Mouse (Mus musculus): ENCODE results near the gene Klhl36. TPM values are rescaled to one million over a fixed set of nuclear protein-coding genes. Genes with fewer than 3 reads are reported as not detected.
A peak's percentile ranks its signal among the peaks of the same experiment; 100 is the strongest.

Klhl36 gene
- polyA plus RNA-seq, 1 experiment from 2014 or later = 8.6 TPM

GRCm38 (mm10) chr8:119824100-119824499, 38.0 kb upstream of the Klhl36 start:
- DNase-seq (ENCODE audit: low spot score) (no peak), ATAC-seq (ENCODE audit: low read depth) (peak; percentile 9; the same call in 1 of the 2 replicates)
- Histone ChIP-seq H3K4me1 (ENCODE audit: control insufficient read depth, insufficient read depth, low read length) (peaks cover 9% of the 10 kb centered on the region), H3K27ac (replicated peaks; ENCODE audit: low read depth, low read length) (no peak overlapping the region), H3K4me2 (ENCODE audit: low read depth, low read length) (no peak overlapping the region), H3K9ac (ENCODE audit: low read depth, low read length) (no peak overlapping the region), H3K9me3 (ENCODE audit: control insufficient read depth, low read length) (no peaks in the 10 kb centered on the region), H3K4me3 (ENCODE audit: low read depth, low read length) (no peak overlapping the region), H3K36me3 (ENCODE audit: control insufficient read depth, insufficient read depth, low read length) (0 out of 2 replicates have a peak, but pooled peaks cover 9% of the 10 kb centered on the region), H3K27me3 (replicated peaks; ENCODE audit: control insufficient read depth, insufficient read depth, low read length) (no peaks in the 10 kb centered on the region)
- 73% methylated on average over 3 of the region's 4 CpGs for WGBS

- H3K27ac ChIP-seq (replicated peaks; ENCODE audit: low read depth, low read length) = peak overlapping the region; percentile 44
- DNase-seq (ENCODE audit: low spot score) = peak; percentile 81
- 62% methylated on average over 11 of the region's 11 CpGs for WGBS
Measured at GRCm38 (mm10) chr8:119824809-119825273, 37.2 kb upstream of the Klhl36 start.

GRCm38 (mm10) chr8:119825950-119826730, 35.9 kb upstream of the Klhl36 start:
- Histone ChIP-seq H3K4me1 (ENCODE audit: control insufficient read depth, insufficient read depth, low read length) (peaks cover 25% of the 10 kb centered on the region), H3K27me3 (replicated peaks; ENCODE audit: control insufficient read depth, insufficient read depth, low read length) (no peaks in the 10 kb centered on the region), H3K36me3 (ENCODE audit: control insufficient read depth, insufficient read depth, low read length) (0 out of 2 replicates have a peak, but pooled peaks cover 6% of the 10 kb centered on the region), H3K27ac (replicated peaks; ENCODE audit: low read depth, low read length) (no peak overlapping the region), H3K9ac (ENCODE audit: low read depth, low read length) (no peak overlapping the region), H3K4me3 (ENCODE audit: low read depth, low read length) (no peak overlapping the region), H3K4me2 (ENCODE audit: low read depth, low read length) (no peak overlapping the region), H3K9me3 (ENCODE audit: control insufficient read depth, low read length) (no peaks in the 10 kb centered on the region)
- WGBS = 86% methylated on average over 19 of the region's 19 CpGs
- DNase-seq (ENCODE audit: low spot score) = no peak
- no peak for ATAC-seq (ENCODE audit: low read depth)

More at GRCm38 (mm10) chr8:119824809-119825273, 37.2 kb upstream of the Klhl36 start:
- 0 out of 2 replicates have a peak overlapping the region, but pooled peaks have one; percentile 16 for H3K9ac ChIP-seq (ENCODE audit: low read depth, low read length)
- 0 out of 2 replicates have a peak, but pooled peaks cover 9% of the 10 kb centered on the region for H3K36me3 ChIP-seq (ENCODE audit: control insufficient read depth, insufficient read depth, low read length)
- peaks cover 15% of the 10 kb centered on the region for H3K4me1 ChIP-seq (ENCODE audit: control insufficient read depth, insufficient read depth, low read length)
- no peaks in the 10 kb centered on the region for H3K9me3 ChIP-seq (ENCODE audit: control insufficient read depth, low read length)
- H3K27me3 ChIP-seq (replicated peaks; ENCODE audit: control insufficient read depth, insufficient read depth, low read length) = no peaks in the 10 kb centered on the region
- H3K4me2 ChIP-seq (ENCODE audit: low read depth, low read length) = no peak overlapping the region
- no peak overlapping the region for H3K4me3 ChIP-seq (ENCODE audit: low read depth, low read length)
- no peak for ATAC-seq (ENCODE audit: low read depth)

GRCm38 (mm10) chr8:119826982-119827381, 35.1 kb upstream of the Klhl36 start:
- no peak overlapping the region for H3K27ac ChIP-seq (replicated peaks; ENCODE audit: low read depth, low read length)
- ATAC-seq (ENCODE audit: low read depth) = no peak
- no peak overlapping the region for H3K4me3 ChIP-seq (ENCODE audit: low read depth, low read length)
- peaks cover 33% of the 10 kb centered on the region for H3K4me1 ChIP-seq (ENCODE audit: control insufficient read depth, insufficient read depth, low read length)
- no peak overlapping the region for H3K9ac ChIP-seq (ENCODE audit: low read depth, low read length)
- 75% methylated on average over 5 of the region's 5 CpGs for WGBS
- H3K4me2 ChIP-seq (ENCODE audit: low read depth, low read length) = no peak overlapping the region
- H3K9me3 ChIP-seq (ENCODE audit: control insufficient read depth, low read length) = no peaks in the 10 kb centered on the region
- H3K27me3 ChIP-seq (replicated peaks; ENCODE audit: control insufficient read depth, insufficient read depth, low read length) = no peaks in the 10 kb centered on the region
- DNase-seq (ENCODE audit: low spot score) = no peak
- no peaks in the 10 kb centered on the region for H3K36me3 ChIP-seq (ENCODE audit: control insufficient read depth, insufficient read depth, low read length)

GRCm38 (mm10) chr8:119827721-119828153, 34.3 kb upstream of the Klhl36 start:
- Histone ChIP-seq H3K27me3 (replicated peaks; ENCODE audit: control insufficient read depth, insufficient read depth, low read length) (no peaks in the 10 kb centered on the region), H3K4me3 (ENCODE audit: low read depth, low read length) (no peak overlapping the region), H3K27ac (replicated peaks; ENCODE audit: low read depth, low read length) (no peak overlapping the region), H3K9me3 (ENCODE audit: control insufficient read depth, low read length) (no peaks in the 10 kb centered on the region), H3K4me1 (ENCODE audit: control insufficient read depth, insufficient read depth, low read length) (peaks cover 41% of the 10 kb centered on the region), H3K36me3 (ENCODE audit: control insufficient read depth, insufficient read depth, low read length) (no peaks in the 10 kb centered on the region), H3K9ac (ENCODE audit: low read depth, low read length) (no peak overlapping the region), H3K4me2 (ENCODE audit: low read depth, low read length) (no peak overlapping the region)
- 46% methylated on average over 4 of the region's 4 CpGs for WGBS
- no peak for ATAC-seq (ENCODE audit: low read depth)
- DNase-seq (ENCODE audit: low spot score) = peak; percentile 42

GRCm38 (mm10) chr8:119829015-119829414, 33.1 kb upstream of the Klhl36 start:
- WGBS = 57% methylated on average over 10 of the region's 10 CpGs
- H3K27ac ChIP-seq (replicated peaks; ENCODE audit: low read depth, low read length) = no peak overlapping the region

GRCm38 (mm10) chr8:119829420-119829819, 32.6 kb upstream of the Klhl36 start:
- no peaks in the 10 kb centered on the region for H3K36me3 ChIP-seq (ENCODE audit: control insufficient read depth, insufficient read depth, low read length)
- H3K4me2 ChIP-seq (ENCODE audit: low read depth, low read length) = no peak overlapping the region
- peaks cover 45% of the 10 kb centered on the region for H3K4me1 ChIP-seq (ENCODE audit: control insufficient read depth, insufficient read depth, low read length)
- no peak for ATAC-seq (ENCODE audit: low read depth)
- H3K27ac ChIP-seq (replicated peaks; ENCODE audit: low read depth, low read length) = no peak overlapping the region
- no peaks in the 10 kb centered on the region for H3K27me3 ChIP-seq (replicated peaks; ENCODE audit: control insufficient read depth, insufficient read depth, low read length)
- 65% methylated on average over 13 of the region's 13 CpGs for WGBS
- no peak for DNase-seq (ENCODE audit: low spot score)
- H3K9ac ChIP-seq (ENCODE audit: low read depth, low read length) = no peak overlapping the region
- no peaks in the 10 kb centered on the region for H3K9me3 ChIP-seq (ENCODE audit: control insufficient read depth, low read length)
- H3K4me3 ChIP-seq (ENCODE audit: low read depth, low read length) = no peak overlapping the region

More at GRCm38 (mm10) chr8:119829015-119829414, 33.1 kb upstream of the Klhl36 start:
- H3K4me2 ChIP-seq (ENCODE audit: low read depth, low read length) = no peak overlapping the region
- H3K27me3 ChIP-seq (replicated peaks; ENCODE audit: control insufficient read depth, insufficient read depth, low read length) = no peaks in the 10 kb centered on the region
- no peaks in the 10 kb centered on the region for H3K36me3 ChIP-seq (ENCODE audit: control insufficient read depth, insufficient read depth, low read length)
- no peak overlapping the region for H3K4me3 ChIP-seq (ENCODE audit: low read depth, low read length)
- ATAC-seq (ENCODE audit: low read depth) (no peak), DNase-seq (ENCODE audit: low spot score) (no peak)
- H3K9ac ChIP-seq (ENCODE audit: low read depth, low read length) = no peak overlapping the region
- no peaks in the 10 kb centered on the region for H3K9me3 ChIP-seq (ENCODE audit: control insufficient read depth, low read length)
- H3K4me1 ChIP-seq (ENCODE audit: control insufficient read depth, insufficient read depth, low read length) = peaks cover 47% of the 10 kb centered on the region

- no peaks in the 10 kb centered on the region for H3K9me3 ChIP-seq (ENCODE audit: control insufficient read depth, low read length)
- WGBS = 32% methylated on average over 16 of the region's 16 CpGs
- no peaks in the 10 kb centered on the region for H3K27me3 ChIP-seq (replicated peaks; ENCODE audit: control insufficient read depth, insufficient read depth, low read length)
- H3K36me3 ChIP-seq (ENCODE audit: control insufficient read depth, insufficient read depth, low read length) = no peaks in the 10 kb centered on the region
- ATAC-seq (ENCODE audit: low read depth) (peak; percentile 34), DNase-seq (ENCODE audit: low spot score) (peak; percentile 70)
- H3K4me1 ChIP-seq (ENCODE audit: control insufficient read depth, insufficient read depth, low read length) = peaks cover 45% of the 10 kb centered on the region
- H3K4me2 ChIP-seq (ENCODE audit: low read depth, low read length) = no peak overlapping the region
- H3K9ac ChIP-seq (ENCODE audit: low read depth, low read length) = no peak overlapping the region
- H3K27ac ChIP-seq (replicated peaks; ENCODE audit: low read depth, low read length) = no peak overlapping the region
- H3K4me3 ChIP-seq (ENCODE audit: low read depth, low read length) = no peak overlapping the region
Measured at GRCm38 (mm10) chr8:119829870-119830580, 32.0 kb upstream of the Klhl36 start.
